Mouse (Mus musculus) heart, adult 2 months (tissue): ENCODE measurements around the gene Fhod1.

ENCODE experiments used
- CTCF ChIP-seq: fragments of 200-600 bp; IDR thresholded peaks from 2 replicates; pipeline ENCODE4 v1.8.1; 2022; ENCODE audit warnings: antibody characterized with exemption, mild to moderate bottlenecking, moderate library complexity
- POLR2A ChIP-seq: fragments of 200-500 bp; IDR thresholded peaks from 2 replicates; pipeline ENCODE4 v1.6.1; 2011; ENCODE audit warnings: mild to moderate bottlenecking, low read depth, low read length, control low read depth; ENCODE audit not compliant: insufficient read depth

DNA sequence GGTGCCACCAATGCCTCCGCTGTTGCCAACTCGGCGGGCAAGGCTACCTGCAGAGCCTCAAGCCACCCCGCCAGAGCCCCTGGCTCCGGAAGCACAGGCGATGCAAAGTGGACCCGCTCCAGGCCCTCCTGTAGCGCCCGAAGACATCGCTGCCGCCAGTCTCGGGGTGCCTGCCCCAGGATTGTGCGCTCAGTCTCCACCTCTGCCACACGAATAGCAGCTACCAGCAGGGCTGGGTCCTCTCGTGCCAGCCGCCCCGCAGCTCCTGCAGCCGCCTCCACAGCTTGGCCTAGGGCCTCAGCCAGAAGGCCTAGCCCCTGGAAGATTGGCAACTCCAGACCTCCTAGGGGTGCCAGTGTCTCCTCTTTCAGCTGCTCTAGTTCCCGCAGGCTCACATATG is 54.3 kb downstream of the Fhod1 start:
- TF ChIP-seq CTCF (no peak), POLR2A (no peak)
